Mouse (Mus musculus) ES-Bruce4 (cell line): ENCODE measurements around the gene Slc35b4.

Source experiments
- CTCF ChIP-seq: IDR thresholded peaks from one replicate; pipeline ENCODE4 v1.8.1; 2011; ENCODE audit warnings: low read depth, low read length
- EP300 ChIP-seq: IDR thresholded peaks from 2 replicates; pipeline ENCODE4 v1.6.1; 2011; ENCODE audit warnings: low read depth, low read length; ENCODE audit not compliant: insufficient read depth
- POLR2A ChIP-seq: IDR thresholded peaks from one replicate; pipeline ENCODE4 v1.8.1; 2011; ENCODE audit warnings: low read length; ENCODE audit not compliant: insufficient read depth

DNA sequence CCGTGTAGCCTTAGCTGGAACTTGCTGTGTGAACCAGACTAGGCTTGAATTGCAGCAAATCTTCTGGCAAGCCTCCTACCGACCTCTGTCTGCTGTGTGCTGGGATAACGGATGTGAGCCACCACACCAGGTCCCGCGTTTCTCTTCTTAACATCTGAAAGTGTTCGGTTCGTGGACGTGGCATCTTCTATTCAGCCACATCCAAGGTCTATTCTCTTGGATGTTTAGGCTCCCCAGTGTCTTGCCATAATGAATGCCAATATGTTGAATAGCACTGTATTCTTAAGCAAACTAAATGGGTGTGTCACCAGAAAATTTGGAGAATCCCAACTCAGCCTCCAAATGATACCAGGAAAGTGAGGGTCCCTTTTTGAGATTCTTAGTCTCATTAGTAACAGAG, 14.5 kb upstream of the Slc35b4 start:
- TF ChIP-seq CTCF (no peak), POLR2A (no peak), EP300 (no peak)
